Mouse (Mus musculus) CH12.LX (cell line): Measurements from ENCODE around the gene Stx8. TPM values are rescaled to one million over a fixed set of nuclear protein-coding genes. Genes with fewer than 3 reads are reported as not detected.

ENCODE experiments used
- DNase-seq: peaks from one replicate; pipeline ENCODE4 v3.0.0-alpha.2; 2013; ENCODE audit errors: extremely low read depth
- H3K27ac ChIP-seq: 2 replicates; pipeline ENCODE4 v1.5.1; 2012; ENCODE audit warnings: low read depth, mild to moderate bottlenecking, control low read depth, moderate library complexity; ENCODE audit not compliant: insufficient read depth
- H3K27me3 ChIP-seq: replicated peaks from 2 replicates; pipeline ENCODE3; 2012; ENCODE audit warnings: inconsistent platforms
- H3K36me3 ChIP-seq, 2 experiments: replicated peaks in 1 of 2; 2 replicates each; pipeline versions ENCODE3 to v1.6.1; 2012; ENCODE audit warnings: inconsistent platforms in 1 of 2, low read length in 1 of 2, mild to moderate bottlenecking in 1 of 2, mixed read lengths in 1 of 2, moderate library complexity in 1 of 2; ENCODE audit not compliant: control insufficient read depth in 1 of 2, insufficient read depth in 1 of 2
- H3K4me1 ChIP-seq, 2 experiments: 2 replicates each; pipeline ENCODE4 v1.6.1; 2012; ENCODE audit warnings: inconsistent platforms in 1 of 2, moderate library complexity in 1 of 2; ENCODE audit not compliant: insufficient read depth in 2 of 2, control insufficient read depth in 1 of 2
- H3K4me2 ChIP-seq: 2 replicates; pipeline ENCODE4 v1.6.1; 2012; ENCODE audit warnings: low read depth, mild to moderate bottlenecking, control low read depth; ENCODE audit not compliant: poor library complexity, insufficient read depth, severe bottlenecking
- H3K4me3 ChIP-seq, 3 experiments: fragments of 150-350 bp in 1 of 3; sonication (generic) in 1 of 3; replicated peaks in 1 of 3; 2 replicates each; pipeline versions ENCODE3 to v1.5.1; 2011 to 2012; ENCODE audit warnings: low read depth in 2 of 3, low read length in 2 of 3, mild to moderate bottlenecking in 2 of 3, moderate library complexity in 2 of 3, control low read depth in 1 of 3, improper control_type of control experiment in 1 of 3, inconsistent platforms in 1 of 3, mixed read lengths in 1 of 3; ENCODE audit not compliant: poor library complexity in 1 of 3
- H3K79me2 ChIP-seq: replicated peaks from 2 replicates; pipeline ENCODE4 v1.6.1; 2012; ENCODE audit warnings: mild to moderate bottlenecking, moderate library complexity; ENCODE audit not compliant: control insufficient read depth, poor library complexity, insufficient read depth, severe bottlenecking; ENCODE audit errors: extremely low read depth
- H3K9ac ChIP-seq: 2 replicates; pipeline ENCODE4 v1.6.1; 2012; ENCODE audit warnings: low read depth, mild to moderate bottlenecking, control low read depth, moderate library complexity; ENCODE audit not compliant: insufficient read depth
- H3K9me3 ChIP-seq: replicated peaks from 2 replicates; pipeline ENCODE3; 2012; ENCODE audit warnings: low read length, inconsistent platforms, mixed read lengths
- BHLHE40 ChIP-seq: IDR thresholded peaks from 2 replicates; pipeline ENCODE4 v1.6.1; 2011; ENCODE audit warnings: mild to moderate bottlenecking, low read depth, low read length, improper control_type of control experiment
- CHD1 ChIP-seq: IDR thresholded peaks from 2 replicates; pipeline ENCODE4 v1.6.1; 2012; ENCODE audit warnings: low read depth, low read length, improper control_type of control experiment, inconsistent platforms
- CHD2 ChIP-seq: IDR thresholded peaks from 2 replicates; pipeline ENCODE4 v1.6.1; 2011; ENCODE audit warnings: low read length, improper control_type of control experiment
- CTCF ChIP-seq, 2 experiments: IDR thresholded peaks in 1 of 2; conservative IDR thresholded peaks in 1 of 2; 2 replicates each; pipeline ENCODE4 v1.5.1; 2011 to 2012; ENCODE audit warnings: low read depth in 2 of 2, low read length in 2 of 2, improper control_type of control experiment in 1 of 2, inconsistent platforms in 1 of 2, mild to moderate bottlenecking in 1 of 2, moderate library complexity in 1 of 2
- E2F4 ChIP-seq: IDR thresholded peaks from 2 replicates; pipeline ENCODE4 v1.6.1; 2011; ENCODE audit warnings: low read depth, low read length, improper control_type of control experiment; ENCODE audit not compliant: insufficient replicate concordance
- EP300 ChIP-seq: IDR thresholded peaks from 2 replicates; pipeline ENCODE4 v1.6.1; 2011; ENCODE audit warnings: low read length, improper control_type of control experiment
- ETS1 ChIP-seq: conservative IDR thresholded peaks from 2 replicates; pipeline ENCODE4 v1.6.1; 2012; ENCODE audit warnings: low read depth, mild to moderate bottlenecking, inconsistent platforms, low read length, improper control_type of control experiment, moderate library complexity
- HCFC1 ChIP-seq: IDR thresholded peaks from 2 replicates; pipeline ENCODE4 v1.6.1; 2012; ENCODE audit warnings: low read depth, mild to moderate bottlenecking, inconsistent platforms, low read length, improper control_type of control experiment
- IRF4 ChIP-seq: IDR thresholded peaks from 2 replicates; pipeline ENCODE4 v1.6.1; 2014; ENCODE audit warnings: low read depth, mild to moderate bottlenecking, inconsistent platforms, low read length, improper control_type of control experiment
- JUN ChIP-seq: IDR thresholded peaks from 2 replicates; pipeline ENCODE4 v1.6.1; 2011; ENCODE audit warnings: low read depth, mild to moderate bottlenecking, low read length, improper control_type of control experiment, moderate library complexity; ENCODE audit not compliant: insufficient read depth
- KAT2A ChIP-seq: IDR thresholded peaks from 2 replicates; pipeline ENCODE4 v1.6.1; 2012; ENCODE audit warnings: low read length, improper control_type of control experiment, inconsistent platforms; ENCODE audit not compliant: insufficient replicate concordance
- MAFK ChIP-seq: IDR thresholded peaks from 2 replicates; pipeline ENCODE4 v1.6.1; 2011; ENCODE audit warnings: low read length, improper control_type of control experiment; ENCODE audit not compliant: insufficient replicate concordance
- MAX ChIP-seq: IDR thresholded peaks from 2 replicates; pipeline ENCODE4 v1.6.1; 2011; ENCODE audit warnings: low read length, improper control_type of control experiment
- MAZ ChIP-seq: IDR thresholded peaks from 2 replicates; pipeline ENCODE4 v1.6.1; 2012; ENCODE audit warnings: low read depth, mild to moderate bottlenecking, inconsistent platforms, low read length, improper control_type of control experiment, moderate library complexity
- MEF2A ChIP-seq: IDR thresholded peaks from 2 replicates; pipeline ENCODE4 v1.6.1; 2014; ENCODE audit warnings: low read depth, mild to moderate bottlenecking, inconsistent platforms, low read length, improper control_type of control experiment, borderline replicate concordance
- MXI1 ChIP-seq: IDR thresholded peaks from 2 replicates; pipeline ENCODE4 v1.6.1; 2011; ENCODE audit warnings: mild to moderate bottlenecking, low read depth, low read length, improper control_type of control experiment
- MYC ChIP-seq: IDR thresholded peaks from 2 replicates; pipeline ENCODE4 v1.6.1; 2011; ENCODE audit warnings: low read depth, mild to moderate bottlenecking, improper control_type of control experiment, low read length
- NELFE ChIP-seq: IDR thresholded peaks from 2 replicates; pipeline ENCODE4 v1.6.1; 2011; ENCODE audit warnings: low read depth, low read length, improper control_type of control experiment
- NRF1 ChIP-seq: IDR thresholded peaks from 2 replicates; pipeline ENCODE4 v1.6.1; 2014; ENCODE audit warnings: low read depth, mild to moderate bottlenecking, inconsistent platforms, low read length, improper control_type of control experiment, moderate library complexity
- PAX5 ChIP-seq: IDR thresholded peaks from 2 replicates; pipeline ENCODE4 v1.6.1; 2012; ENCODE audit warnings: low read length, inconsistent platforms, mixed read lengths
- POLR2AphosphoS2 ChIP-seq: IDR thresholded peaks from 2 replicates; pipeline ENCODE4 v1.6.1; 2011; ENCODE audit warnings: low read depth, low read length, improper control_type of control experiment
- RAD21 ChIP-seq: IDR thresholded peaks from 2 replicates; pipeline ENCODE4 v1.6.1; 2011; ENCODE audit warnings: low read depth, mild to moderate bottlenecking, low read length, improper control_type of control experiment, moderate library complexity
- RCOR1 ChIP-seq: conservative IDR thresholded peaks from 2 replicates; pipeline ENCODE4 v1.6.1; 2012; ENCODE audit warnings: low read depth, mild to moderate bottlenecking, inconsistent platforms, low read length, improper control_type of control experiment
- SIN3A ChIP-seq: IDR thresholded peaks from 2 replicates; pipeline ENCODE4 v1.6.1; 2012; ENCODE audit warnings: low read length, improper control_type of control experiment, inconsistent platforms
- SMC3 ChIP-seq: IDR thresholded peaks from 2 replicates; pipeline ENCODE4 v1.6.1; 2011; ENCODE audit warnings: low read depth, low read length, improper control_type of control experiment
- TBP ChIP-seq: conservative IDR thresholded peaks from 2 replicates; pipeline ENCODE4 v1.6.1; 2011; ENCODE audit warnings: low read depth, low read length, improper control_type of control experiment
- TCF12 ChIP-seq: IDR thresholded peaks from 2 replicates; pipeline ENCODE4 v1.6.1; 2014; ENCODE audit warnings: low read depth, mild to moderate bottlenecking, inconsistent platforms, low read length, improper control_type of control experiment
- UBTF ChIP-seq: IDR thresholded peaks from 2 replicates; pipeline ENCODE4 v1.6.1; 2012; ENCODE audit warnings: low read depth, mild to moderate bottlenecking, inconsistent platforms, low read length, improper control_type of control experiment, moderate library complexity
- ZC3H11A ChIP-seq: IDR thresholded peaks from 2 replicates; pipeline ENCODE4 v1.6.1; 2012; ENCODE audit warnings: low read depth, mild to moderate bottlenecking, inconsistent platforms, low read length, improper control_type of control experiment
- dilution Hi-C: fragments of 300-500 bp; cut with MboI; formaldehyde crosslinking; loops from 2 replicates; pipeline ENCODE4 v1.14.3; 2020; ENCODE audit warnings: low sequenced_read_pairs; ENCODE audit not compliant: extremely low pct_unique_long_range_greater_than_20kb, extremely low pct_ligation_motif_present
- in situ Hi-C: fragments of 300-500 bp; cut with MboI; formaldehyde crosslinking; loops from 3 replicates; pipeline ENCODE4 v1.14.3; 2019; ENCODE audit warnings: low sequenced_read_pairs, low pct_ligation_motif_present, low pct_unique_long_range_greater_than_20kb, mixed read lengths
- polyA plus RNA-seq: library from polyadenylated mRNA; unstranded; fragments of >175 nt; gene quantifications from 2 replicates; pipeline ENCODE4 v1.2.1, GENCODE M21; 2012; ENCODE audit warnings: low read depth; ENCODE audit not compliant: insufficient read length
- total RNA-seq, 2 experiments: library from RNA; depleted of rRNA; stranded (reverse); fragments of 300-350 nt in 1 of 2; fragments of >200 nt in 1 of 2; gene quantifications; 2 replicates each; pipeline ENCODE4 v1.2.3; 2012 to 2014

The Stx8 gene
- total and polyA plus RNA-seq, 3 experiments = 31.8 to 57.9 (median 35.2) TPM

DNA sequence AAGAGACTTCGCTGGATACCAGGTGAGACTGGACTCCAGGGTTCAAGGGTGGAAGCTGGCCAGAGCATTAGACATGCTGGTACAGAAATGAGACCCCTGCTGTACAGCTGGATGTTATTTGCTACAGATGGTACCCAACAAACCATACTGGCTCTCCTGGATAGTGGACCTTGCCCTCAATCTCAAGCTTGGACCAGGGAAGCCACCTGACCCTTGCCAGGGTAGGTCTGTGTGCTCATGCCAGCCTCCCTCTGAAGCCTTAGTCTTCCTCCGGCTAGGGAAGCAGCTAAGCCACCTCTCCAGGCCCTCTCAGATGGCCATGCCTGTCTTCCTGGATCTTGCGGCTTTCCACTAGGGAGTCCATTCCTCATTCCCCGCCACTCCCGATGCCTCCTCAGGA lies 244.7 kb downstream of the Stx8 start:
- DNase-seq = no peak
- no peak for TF ChIP-seq MAX
- no peak for TF ChIP-seq TCF12
- no peak for TF ChIP-seq MXI1
- TF ChIP-seq, all 38 proteins: peak for 0
- in situ Hi-C loops (no loop called here), dilution Hi-C loops (no loop called here)
- no peak overlapping the region for H3K4me2 ChIP-seq
- no peak overlapping the region for H3K4me3 ChIP-seq
- H3K4me1 ChIP-seq = peaks cover 18 to 85% of the 10 kb centered on the region in 2 experiments
- no peaks in the 10 kb centered on the region for H3K27me3 ChIP-seq
- no peaks in the 10 kb centered on the region for H3K9me3 ChIP-seq
- no peaks in the 10 kb centered on the region for H3K79me2 ChIP-seq
- no peak overlapping the region for H3K9ac ChIP-seq
- H3K27ac ChIP-seq = no peak overlapping the region
- peaks cover 0 to 11% of the 10 kb centered on the region in 2 experiments for H3K36me3 ChIP-seq

DNA sequence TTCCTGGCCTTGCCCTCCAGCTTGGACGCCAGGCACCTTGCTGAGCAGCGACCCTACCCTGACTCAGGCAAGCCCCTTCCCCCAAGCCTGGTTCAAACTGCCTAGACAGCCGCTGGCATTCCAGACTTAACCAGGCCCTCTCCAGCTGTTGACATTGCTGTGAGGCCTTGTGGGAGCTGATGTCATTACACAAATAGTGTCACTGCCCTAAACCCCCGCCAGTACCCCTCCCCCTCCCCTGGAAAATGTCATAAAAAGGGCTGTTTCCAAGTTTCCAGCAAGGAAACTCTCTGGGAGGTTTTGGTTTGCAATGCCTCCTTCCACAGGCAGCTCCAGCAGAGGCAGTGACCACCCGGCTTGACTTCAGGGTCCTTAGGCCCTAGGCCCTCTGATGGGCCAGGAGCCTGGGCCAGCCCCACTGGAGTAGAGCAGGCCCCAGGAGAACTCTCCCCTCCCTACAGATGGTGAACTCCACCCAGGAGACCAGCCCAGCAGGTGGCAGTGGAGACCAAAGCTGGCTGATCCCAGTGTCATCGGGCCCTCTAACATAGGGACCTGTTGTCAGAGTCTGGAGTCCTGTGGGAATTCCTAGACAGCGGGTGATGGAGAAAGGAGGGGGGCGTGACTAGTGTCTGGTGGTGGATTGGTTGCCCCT lies 246.1 kb downstream of the Stx8 start:
- H3K27me3 ChIP-seq = no peaks in the 10 kb centered on the region
- in situ Hi-C loops (no loop called here), dilution Hi-C loops (no loop called here)
- no peak overlapping the region for H3K9ac ChIP-seq
- H3K79me2 ChIP-seq = no peaks in the 10 kb centered on the region
- H3K4me3 ChIP-seq = no peak overlapping the region
- DNase-seq = peak; percentile 54
- no peaks in the 10 kb centered on the region for H3K9me3 ChIP-seq
- peaks cover 0 to 8% of the 10 kb centered on the region in 2 experiments for H3K36me3 ChIP-seq
- H3K4me2 ChIP-seq = no peak overlapping the region
- TF ChIP-seq ETS1 (no peak), IRF4 (peak; percentile 53), TBP (no peak), MAX (no peak), SMC3 (peak; percentile 84), BHLHE40 (no peak), ZC3H11A (no peak), NELFE (no peak), UBTF (no peak), MAFK (no peak), POLR2AphosphoS2 (no peak), MEF2A (0 out of 2 replicates have a peak, but pooled peaks have one; percentile 19), TCF12 (no peak), MXI1 (no peak), MYC (no peak), CTCF (conservative IDR thresholded peaks at IDR 0.05 in 1 of 2, IDR thresholded peaks at IDR 0.05 in 1 of 2; ENCODE audit: low read depth in 2 of 2, low read length in 2 of 2) (peak in 1 of 2 experiments; percentile 79; a peak in 2 of 4 replicates), EP300 (no peak), JUN (no peak), RAD21 (peak; percentile 77), CHD2 (peak; percentile 12; the same call in 1 of the 2 replicates), CHD1 (no peak), HCFC1 (no peak), SIN3A (no peak), RCOR1 (no peak), PAX5 (no peak), NRF1 (no peak), MAZ (0 out of 2 replicates have a peak, but pooled peaks have one; percentile 25), E2F4 (no peak), KAT2A (no peak)
- TF ChIP-seq, all 38 proteins: peak for 7
- Histone ChIP-seq H3K4me1 (peaks cover 18 to 87% of the 10 kb centered on the region in 2 experiments), H3K27ac (no peak overlapping the region)
